Mouse (Mus musculus) retina, postnatal 1 day (tissue): Measurements from ENCODE around the gene Alg14.
A peak's percentile ranks its signal among the peaks of the same experiment; 100 is the strongest.

ENCODE experiments used
- DNase-seq: peaks from one replicate; pipeline ENCODE4 v3.0.0-alpha.2; 2012

Alg14 gene

DNA sequence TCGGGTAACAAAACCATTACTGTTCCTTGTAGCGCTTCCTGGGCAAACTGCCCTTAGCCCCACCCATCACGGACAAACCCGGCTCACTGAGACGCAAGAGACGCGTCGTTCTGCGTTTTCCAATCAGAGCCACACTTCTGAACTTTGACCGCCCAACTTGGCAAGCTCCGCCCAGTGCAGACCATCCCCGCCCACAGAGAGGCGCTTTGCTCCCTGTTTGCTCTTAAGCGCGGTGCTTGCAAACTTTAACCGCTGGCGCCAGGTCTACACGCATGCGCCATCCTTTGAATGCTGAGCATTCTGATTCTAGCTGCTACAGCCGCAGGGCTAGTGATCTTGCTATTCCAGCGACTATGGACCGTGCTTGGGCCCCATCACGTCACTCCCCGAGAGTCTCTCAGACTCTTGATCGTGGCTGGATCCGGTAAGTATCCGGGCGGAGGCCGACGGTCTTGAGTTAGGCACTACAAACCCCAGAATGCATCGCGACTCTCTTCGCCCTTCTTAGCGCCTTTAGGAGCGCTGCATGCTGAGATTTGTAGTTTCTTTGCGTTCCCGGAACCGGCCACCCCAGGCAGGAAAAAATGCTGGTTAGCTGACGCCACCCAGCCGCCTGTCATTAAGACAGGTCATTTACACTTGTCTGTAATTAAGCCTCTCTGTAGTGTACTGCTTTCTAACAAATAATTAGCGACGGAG, at the start of gene Alg14:
Gene Alg14, plus strand, starts transcription at position 214 of the 699 bp plus-strand sequence.
- peak; percentile 98 for DNase-seq

- DNase-seq, result no peak
Observed at GRCm38 (mm10) chr3:121242111-121242936, 49.2 kb upstream of the Alg14 start.

- DNase-seq, result no peak
Observed at GRCm38 (mm10) chr3:121242941-121243340, 48.6 kb upstream of the Alg14 start.

- DNase-seq, result no peak
Observed at GRCm38 (mm10) chr3:121250048-121250447, 41.5 kb upstream of the Alg14 start.

DNA sequence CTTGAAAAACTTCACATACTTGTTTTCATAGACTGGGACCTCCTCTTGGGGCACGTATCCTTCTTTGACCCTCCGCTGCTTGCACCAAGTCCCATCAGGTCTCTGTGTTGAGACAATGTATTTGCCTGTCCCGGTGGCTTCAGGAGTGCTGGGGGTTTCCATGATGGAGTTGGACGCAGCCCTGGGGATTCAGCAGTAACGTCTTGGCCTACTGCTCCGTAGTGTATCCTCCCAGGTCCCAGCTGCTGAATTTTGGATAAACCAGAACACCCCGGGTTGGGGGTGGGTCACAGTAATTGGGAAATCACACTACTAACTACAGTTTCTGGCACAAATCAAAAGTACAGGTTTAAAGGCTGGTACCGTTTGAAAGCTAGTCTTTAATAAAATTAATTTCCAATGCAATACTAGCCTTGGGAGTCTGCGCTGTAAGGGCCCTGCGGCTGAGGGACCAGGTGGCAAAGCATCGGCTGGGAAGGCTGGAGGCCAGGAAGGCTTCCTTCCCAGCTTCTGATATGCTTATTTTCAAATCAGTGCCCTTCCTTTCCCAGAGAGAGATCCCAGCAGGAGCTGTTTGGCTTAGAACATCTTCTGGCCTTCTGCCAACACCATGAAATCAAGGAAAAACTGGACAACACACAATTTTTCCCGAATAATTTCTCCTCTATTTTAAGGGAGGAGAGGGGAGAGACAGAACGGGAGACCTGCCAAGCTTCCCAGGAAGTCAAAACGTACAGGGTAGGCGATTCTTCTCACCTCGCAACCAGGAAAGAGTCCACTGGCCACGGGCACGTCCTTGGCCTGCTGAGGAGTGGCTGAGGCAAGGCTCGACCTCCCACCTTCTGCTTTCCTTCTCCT, 40.8 kb upstream of the Alg14 start:
- DNase-seq, result no peak

- DNase-seq, result no peak
Observed at GRCm38 (mm10) chr3:121255501-121255900, 36.1 kb upstream of the Alg14 start.

DNA sequence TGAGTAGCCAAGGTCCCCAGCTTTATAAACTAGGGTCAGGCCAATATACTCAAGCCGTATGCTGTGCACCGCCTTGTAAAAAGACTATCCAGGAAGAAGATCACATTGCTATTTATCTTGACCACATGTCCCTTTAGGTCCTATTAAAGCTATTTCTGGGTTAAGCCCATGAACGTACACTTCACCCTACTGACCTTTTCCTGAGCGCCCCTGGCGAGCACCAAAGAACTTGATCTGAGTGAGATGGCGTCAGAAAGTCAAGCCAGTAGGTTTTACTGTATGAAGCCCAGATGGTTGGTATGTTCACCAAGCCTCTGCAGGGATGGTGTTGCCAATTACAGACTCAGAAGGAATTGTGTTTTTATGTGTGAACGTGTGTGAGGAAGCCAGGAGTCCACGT, 35.4 kb upstream of the Alg14 start:
- no peak for DNase-seq

- no peak for DNase-seq
Observed at GRCm38 (mm10) chr3:121257418-121257817, 34.2 kb upstream of the Alg14 start.

DNA sequence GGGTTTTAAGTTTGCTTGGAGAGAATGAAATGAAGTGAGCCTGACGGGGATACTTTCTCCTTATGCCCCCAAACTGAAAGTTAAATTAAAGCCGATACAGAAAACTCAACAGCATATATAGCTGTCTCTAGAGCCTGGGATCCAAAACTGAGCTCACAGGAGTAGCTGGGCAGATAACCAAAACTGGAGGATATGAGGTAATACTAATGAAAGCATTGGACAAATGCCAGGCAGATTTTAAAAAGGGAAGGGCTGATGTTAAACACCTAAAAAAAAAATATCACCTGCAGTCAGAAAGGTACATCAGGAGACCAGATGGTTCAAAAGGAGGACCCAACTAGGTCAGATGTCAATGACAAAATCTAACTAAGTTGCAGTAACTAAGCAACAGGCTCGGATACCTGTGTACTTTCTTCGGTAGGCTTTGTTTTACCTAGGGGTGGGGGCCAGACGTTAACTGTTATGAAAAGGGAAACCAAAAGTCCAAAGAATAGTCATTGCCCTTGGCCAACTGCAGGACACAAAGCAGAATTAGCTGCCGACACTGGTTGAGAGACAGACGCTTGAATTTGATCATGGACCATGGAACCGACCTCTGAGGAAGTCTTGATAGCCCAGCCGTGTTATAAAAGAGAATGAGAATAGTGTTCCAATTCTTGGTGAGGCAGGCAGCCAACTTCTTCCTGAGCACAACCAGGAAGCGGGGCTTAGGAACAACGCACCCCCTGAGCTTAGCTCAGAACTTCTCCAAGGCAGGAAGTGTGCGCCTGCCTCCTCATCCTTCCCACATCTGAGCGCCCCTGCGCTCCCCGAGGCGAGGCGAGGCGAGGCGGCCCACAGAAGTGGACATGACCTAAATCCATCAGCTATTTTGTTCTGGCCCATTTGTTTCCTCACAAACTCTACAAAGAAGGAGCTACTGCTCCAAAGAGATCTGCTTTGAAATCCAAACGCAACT, 32.8 kb upstream of the Alg14 start:
- no peak for DNase-seq

DNA sequence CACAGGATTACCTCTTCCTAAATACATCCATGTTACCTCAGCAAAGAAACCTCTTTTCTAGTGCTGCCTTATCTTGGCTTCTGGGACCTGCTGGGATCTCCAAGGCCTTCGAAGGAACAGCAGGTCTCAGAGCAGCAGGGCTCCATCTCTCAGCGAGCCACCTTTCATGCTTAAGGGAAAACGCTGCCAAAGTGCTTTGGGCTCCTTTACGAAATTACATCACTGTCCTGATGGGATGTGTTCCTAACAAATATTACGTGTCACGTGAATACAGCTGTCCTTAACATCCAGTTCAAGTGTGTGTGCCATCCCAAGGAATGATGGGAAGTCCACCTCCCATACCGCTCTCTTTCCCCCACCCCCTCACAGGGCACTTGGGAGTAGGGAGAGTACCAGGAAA, 31.5 kb upstream of the Alg14 start:
- no peak for DNase-seq

DNA sequence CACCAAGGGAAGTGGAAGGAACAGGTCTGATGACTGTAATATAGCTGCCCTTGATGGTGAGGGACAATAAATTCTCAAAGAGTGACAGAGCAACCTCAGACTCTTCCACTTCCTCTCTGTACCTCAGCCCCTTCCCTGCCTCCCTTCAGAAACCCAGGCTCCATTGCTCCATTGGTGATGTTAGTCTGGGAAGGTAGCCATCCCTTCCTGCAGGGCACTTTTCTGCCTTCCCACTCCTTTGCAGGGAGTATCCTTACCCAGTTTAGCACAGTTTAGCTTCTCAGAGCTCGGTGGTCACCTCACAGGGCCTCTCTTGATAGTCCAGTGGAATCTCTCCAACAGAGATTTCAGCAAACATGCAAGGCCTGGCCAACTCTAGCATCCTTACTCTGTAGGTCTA, 30.7 kb upstream of the Alg14 start:
- DNase-seq, result no peak

GRCm38 (mm10) chr3:121261251-121261650, 30.3 kb upstream of the Alg14 start:
- no peak for DNase-seq

DNA sequence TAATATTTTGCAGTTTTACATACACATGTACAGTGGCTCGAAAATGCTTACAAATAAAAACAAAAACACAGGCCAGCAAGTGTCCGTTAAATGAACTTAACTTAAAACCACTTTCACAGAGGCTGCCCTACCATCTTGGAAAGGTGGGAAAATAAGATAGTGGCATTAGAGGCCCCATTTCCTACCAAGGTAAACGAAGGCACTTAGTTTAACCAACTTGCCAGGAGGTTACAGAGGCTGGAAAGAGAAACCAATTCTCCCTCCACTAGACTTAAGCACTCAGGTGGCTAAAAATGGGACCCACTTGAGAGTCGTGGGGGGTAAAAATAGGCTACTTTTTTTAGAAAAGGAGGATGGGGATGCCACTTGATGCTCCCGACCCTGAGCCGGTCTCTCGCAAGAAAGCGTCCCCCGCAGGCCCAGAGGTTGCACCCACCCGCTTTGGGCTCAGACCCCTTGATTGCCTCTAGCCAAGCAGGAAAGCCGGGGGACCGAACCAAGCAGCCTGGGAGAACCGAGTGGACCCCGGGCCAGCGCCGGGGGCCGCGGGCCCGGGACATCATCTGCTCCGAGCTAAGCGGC, 29.5 kb upstream of the Alg14 start:
- DNase-seq, result no peak

- peak; percentile 83 for DNase-seq
Observed at GRCm38 (mm10) chr3:121262521-121263204, 28.9 kb upstream of the Alg14 start.

DNA sequence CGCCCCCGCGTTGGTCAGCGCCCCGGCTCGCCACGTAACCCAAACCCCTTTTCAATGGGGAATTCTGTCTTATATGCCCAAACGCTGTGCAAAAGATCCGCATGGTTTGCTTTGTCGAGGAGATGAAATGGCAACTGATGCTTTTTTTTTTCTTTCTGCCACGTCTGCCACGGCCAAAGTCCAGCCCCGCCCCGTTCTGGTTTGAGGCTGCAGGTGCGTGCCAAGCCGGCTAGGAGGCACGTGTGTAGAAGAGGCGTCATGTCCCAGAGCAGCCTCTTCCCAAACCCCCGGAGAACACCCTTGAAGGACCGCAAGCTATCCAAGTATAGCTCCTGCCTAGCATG, 28.4 kb upstream of the Alg14 start:
- DNase-seq, result peak; percentile 58

- DNase-seq, result no peak
Observed at GRCm38 (mm10) chr3:121264242-121264641, 27.3 kb upstream of the Alg14 start.

DNA sequence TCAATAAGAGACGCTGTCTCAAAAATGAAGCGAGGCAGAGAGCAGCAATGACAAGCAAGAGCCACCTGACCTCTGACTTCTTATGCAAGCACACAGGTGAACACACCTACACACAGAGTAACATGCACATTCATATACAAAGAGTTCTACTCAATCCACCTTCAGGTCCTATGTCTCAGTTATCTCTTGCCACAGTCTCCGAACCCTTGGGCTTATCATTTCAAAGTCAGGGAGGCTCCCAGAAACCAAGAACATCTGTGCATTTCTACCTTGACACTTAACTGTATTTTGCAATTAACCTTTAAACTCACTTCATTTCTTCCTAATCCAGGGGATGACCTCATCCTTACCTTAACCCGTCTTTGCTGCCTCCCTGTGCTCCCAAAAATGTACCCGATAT, 24.3 kb upstream of the Alg14 start:
- no peak for DNase-seq

- DNase-seq, result no peak
Observed at GRCm38 (mm10) chr3:121272577-121272976, 19.0 kb upstream of the Alg14 start.

- DNase-seq, result no peak
Observed at GRCm38 (mm10) chr3:121274010-121274409, 17.6 kb upstream of the Alg14 start.

GRCm38 (mm10) chr3:121277009-121277408, 14.6 kb upstream of the Alg14 start:
- DNase-seq, result no peak

DNA sequence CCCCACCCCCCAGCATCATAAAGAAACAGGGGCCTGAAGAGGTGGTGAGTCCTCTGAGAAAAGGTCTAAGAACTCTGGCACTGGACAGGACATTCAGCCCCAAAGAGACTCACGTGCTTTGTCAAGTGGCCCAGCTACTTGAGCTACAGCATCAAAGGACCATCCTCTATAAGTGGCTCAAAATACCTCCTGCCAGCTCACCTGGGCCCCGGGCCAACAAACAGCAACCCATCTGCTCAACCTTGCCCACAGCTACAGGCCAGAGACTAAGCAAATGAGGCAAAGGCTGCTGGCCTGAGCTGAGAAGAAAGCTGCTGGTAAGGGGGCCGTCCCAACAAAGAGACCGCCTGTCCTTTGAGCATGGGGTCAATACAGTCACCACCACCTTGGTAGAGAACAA, 14.0 kb upstream of the Alg14 start:
- DNase-seq, result no peak
